Mouse (Mus musculus): ENCODE measurements around the gene Emb. TPM values are rescaled to one million over a fixed set of nuclear protein-coding genes. Genes with fewer than 3 reads are reported as not detected.
"Not testable (repeated sequence)": the region's sequence is repeated elsewhere in the genome, so short reads cannot be mapped to it uniquely, and the experiment has no call there.

Emb gene
- total RNA-seq (2021): 10 to 100 TPM; 16.9 to 84.2 TPM
- long read RNA-seq, experiment 1, transcript Emb-202 (1 exons, 2,136 nt): minor isoform, 14 of 138 reads
- long read RNA-seq, experiment 1, transcript Emb-201 (9 exons, 2,923 nt): major isoform, 90 of 138 reads
- long read RNA-seq, experiment 1, partial matches to known transcripts: 21 of 138 reads
- long read RNA-seq, experiment 1, other reads (novel, unspliced or antisense): 13 of 138 reads
- long read RNA-seq, experiment 2, transcript Emb-202 (1 exons, 2,136 nt): major isoform, 13 of 18 reads
- long read RNA-seq, experiment 2, partial matches to known transcripts: 1 of 18 reads
- long read RNA-seq, experiment 2, other reads (novel, unspliced or antisense): 1 of 18 reads

- no peak for DNase-seq
These were observed at the start of gene Emb for GRCm38 (mm10) chr13:117208236-117208635. Gene Emb, plus strand, starts transcription at chr13:117208536.

GRCm38 (mm10) chr13:117163906-117164305 is 44.4 kb upstream of the Emb start:
- no peak for DNase-seq

- no peak for DNase-seq
These were observed 43.3 kb upstream of the Emb start for GRCm38 (mm10) chr13:117165071-117165470.

- not testable (repeated sequence) for DNase-seq
These were observed 27.4 kb upstream of the Emb start for GRCm38 (mm10) chr13:117180912-117181311.

- no peak for DNase-seq
These were observed 25.0 kb upstream of the Emb start for GRCm38 (mm10) chr13:117183288-117183687.

- no peak for DNase-seq
These were observed 23.0 kb upstream of the Emb start for GRCm38 (mm10) chr13:117185329-117185728.

GRCm38 (mm10) chr13:117192161-117192560 is 16.2 kb upstream of the Emb start:
- no peak for DNase-seq

GRCm38 (mm10) chr13:117193422-117193983 is 14.8 kb upstream of the Emb start:
- DNase-seq: no peak

GRCm38 (mm10) chr13:117195569-117196495 is 12.5 kb upstream of the Emb start:
- no peak for DNase-seq

- no peak for DNase-seq
These were observed 10.7 kb upstream of the Emb start for GRCm38 (mm10) chr13:117197666-117198065.

- DNase-seq: peak; percentile 82 to 84
These were observed 9.8 kb upstream of the Emb start for GRCm38 (mm10) chr13:117198402-117199083.

- DNase-seq: peak; percentile 64 to 65
These were observed 5.4 kb upstream of the Emb start for GRCm38 (mm10) chr13:117202755-117203471.

- no peak for DNase-seq
These were observed 3.7 kb upstream of the Emb start for GRCm38 (mm10) chr13:117204685-117205084.

- no peak for DNase-seq
These were observed 2.3 kb upstream of the Emb start for GRCm38 (mm10) chr13:117206066-117206465.

GRCm38 (mm10) chr13:117211386-117211875 is 3.1 kb downstream of the Emb start:
- DNase-seq: no peak

GRCm38 (mm10) chr13:117215481-117215880 is 7.1 kb downstream of the Emb start:
- DNase-seq: no peak

- no peak for DNase-seq
These were observed 7.8 kb downstream of the Emb start for GRCm38 (mm10) chr13:117216126-117216525.

GRCm38 (mm10) chr13:117216752-117217363 is 8.5 kb downstream of the Emb start:
- no peak for DNase-seq

- DNase-seq: no peak
These were observed 9.3 kb downstream of the Emb start for GRCm38 (mm10) chr13:117217621-117218020.

GRCm38 (mm10) chr13:117218092-117218491 is 9.8 kb downstream of the Emb start:
- no peak for DNase-seq

Measured in adrenal gland, postnatal 36 days (tissue).